Mouse (Mus musculus) intestine, embryonic 14.5 days (tissue): ENCODE results near the gene Wsb2. TPM values are rescaled to one million over a fixed set of nuclear protein-coding genes. Genes with fewer than 3 reads are reported as not detected.
"Not testable (repeated sequence)": the region's sequence is repeated elsewhere in the genome, so short reads cannot be mapped to it uniquely, and the experiment has no call there.

Experiments used
- ATAC-seq: fragments of 200-750 bp; cut with Nextera tagmentation; replicated peaks from 2 replicates; pipeline ENCODE4 v1.8.0; 2017; ENCODE audit warnings: low read depth, moderate number of reproducible peaks, moderate TSS enrichment, moderate library complexity; ENCODE audit not compliant: low FRiP score, low TSS enrichment
- DNase-seq: peaks from one replicate; pipeline ENCODE4 v3.0.0-alpha.2; 2018; ENCODE audit warnings: low spot score
- H3K27ac ChIP-seq: fragments of 300-500 bp; sonication (generic); 2 replicates; pipeline ENCODE4 v1.5.1; 2014; ENCODE audit warnings: low read depth, mild to moderate bottlenecking, control low read depth
- H3K27me3 ChIP-seq: fragments of 300-500 bp; sonication (generic); replicated peaks from 2 replicates; pipeline ENCODE4 v1.6.1; 2014; ENCODE audit warnings: low read length, control low read depth; ENCODE audit not compliant: control insufficient read depth, insufficient read depth
- H3K36me3 ChIP-seq: fragments of 300-500 bp; sonication (generic); 2 replicates; pipeline ENCODE4 v1.6.1; 2014; ENCODE audit warnings: low read length, control low read depth; ENCODE audit not compliant: control insufficient read depth, insufficient read depth
- H3K4me1 ChIP-seq: fragments of 300-500 bp; sonication (generic); replicated peaks from 2 replicates; pipeline ENCODE4 v1.6.1; 2014; ENCODE audit warnings: low read length, control low read depth, mixed read lengths; ENCODE audit not compliant: control insufficient read depth, insufficient read depth
- H3K4me2 ChIP-seq: fragments of 300-500 bp; sonication (generic); 2 replicates; pipeline ENCODE4 v1.6.1; 2014; ENCODE audit warnings: low read length
- H3K4me3 ChIP-seq: fragments of 300-500 bp; sonication (generic); 2 replicates; pipeline ENCODE4 v1.5.1; 2014; ENCODE audit warnings: low read depth, low read length, control low read depth, mixed read lengths
- H3K9ac ChIP-seq: fragments of 300-500 bp; sonication (generic); 2 replicates; pipeline ENCODE4 v1.6.1; 2014; ENCODE audit warnings: mild to moderate bottlenecking, low read length
- H3K9me3 ChIP-seq: fragments of 300-500 bp; sonication (generic); 2 replicates; pipeline ENCODE4 v1.6.1; 2016; ENCODE audit warnings: low read length, control low read depth; ENCODE audit not compliant: control insufficient read depth
- WGBS: fragments of 180-500 bp; shearing (Covaris S2); extraction: QIAGEN DNeasy Blood & Tissue Kit; methylation state at CpG from one replicate; pipeline ENCODE4 v1.1.7; 2014; 5-methylcytosine and 5-hydroxymethylcytosine counted together
- polyA plus RNA-seq: library from polyadenylated mRNA; unstranded; fragments of >200 nt; fragmentation: Nextera tagmentation; extraction: Ambion mirVana; gene quantifications from 2 replicates; pipeline ENCODE4 v1.2.1, GENCODE M21; 2014

The Wsb2 gene
- polyA plus RNA-seq, 1 experiment from 2014 or later: 70.3 TPM

- no peak for DNase-seq
- H3K9ac ChIP-seq: no peak overlapping the region
- no peak for ATAC-seq
- no peak overlapping the region for H3K4me2 ChIP-seq
- H3K4me1 ChIP-seq: no peaks in the 10 kb centered on the region
- H3K4me3 ChIP-seq: no peak overlapping the region
- 88% methylated on average over 10 of the region's 10 CpGs for WGBS
- no peaks in the 10 kb centered on the region for H3K9me3 ChIP-seq
- H3K27ac ChIP-seq: no peak overlapping the region
- H3K27me3 ChIP-seq: no peaks in the 10 kb centered on the region
- peaks cover 92% of the 10 kb centered on the region for H3K36me3 ChIP-seq
Observed at GRCm38 (mm10) chr5:117370592-117370991, 13.5 kb downstream of the Wsb2 start.

- H3K27ac ChIP-seq: no peak overlapping the region
- H3K4me1 ChIP-seq: no peaks in the 10 kb centered on the region
- ATAC-seq (no peak), DNase-seq (no peak)
- H3K4me3 ChIP-seq: no peak overlapping the region
- no peaks in the 10 kb centered on the region for H3K9me3 ChIP-seq
- H3K27me3 ChIP-seq: no peaks in the 10 kb centered on the region
- no peak overlapping the region for H3K9ac ChIP-seq
- WGBS: 92% methylated on average over 9 of the region's 9 CpGs
- no peak overlapping the region for H3K4me2 ChIP-seq
- H3K36me3 ChIP-seq: peaks cover 90% of the 10 kb centered on the region
Observed at GRCm38 (mm10) chr5:117373418-117373817, 16.3 kb downstream of the Wsb2 start.

GRCm38 (mm10) chr5:117374372-117375049 is 17.4 kb downstream of the Wsb2 start:
- 88% methylated on average over 7 of the region's 7 CpGs for WGBS
- Histone ChIP-seq H3K27ac (no peak overlapping the region), H3K27me3 (no peaks in the 10 kb centered on the region), H3K4me3 (no peak overlapping the region), H3K9me3 (no peaks in the 10 kb centered on the region), H3K4me2 (no peak overlapping the region), H3K9ac (no peak overlapping the region), H3K36me3 (peaks cover 90% of the 10 kb centered on the region), H3K4me1 (no peaks in the 10 kb centered on the region)
- ATAC-seq (no peak), DNase-seq (no peak)

- Histone ChIP-seq H3K36me3 (peaks cover 89% of the 10 kb centered on the region), H3K27me3 (no peaks in the 10 kb centered on the region), H3K4me1 (no peaks in the 10 kb centered on the region), H3K9me3 (no peaks in the 10 kb centered on the region), H3K9ac (no peak overlapping the region), H3K27ac (no peak overlapping the region), H3K4me2 (no peak overlapping the region), H3K4me3 (no peak overlapping the region)
- WGBS: 76% methylated on average over 11 of the region's 11 CpGs
- DNase-seq (no peak), ATAC-seq (no peak)
Observed at GRCm38 (mm10) chr5:117376331-117376761, 19.2 kb downstream of the Wsb2 start.

GRCm38 (mm10) chr5:117377731-117378130 is 20.6 kb downstream of the Wsb2 start:
- not testable (repeated sequence) for H3K4me3 ChIP-seq, DNase-seq, ATAC-seq, H3K4me1 ChIP-seq, H3K4me2 ChIP-seq, H3K9ac ChIP-seq, H3K9me3 ChIP-seq, H3K27ac ChIP-seq, H3K27me3 ChIP-seq
- peaks cover 89% of the 10 kb centered on the region for H3K36me3 ChIP-seq
- 89% methylated on average over 14 of the region's 14 CpGs for WGBS

GRCm38 (mm10) chr5:117380199-117380598 is 23.1 kb downstream of the Wsb2 start:
- Histone ChIP-seq H3K27ac (no peak overlapping the region), H3K36me3 (peaks cover 89% of the 10 kb centered on the region), H3K9me3 (no peaks in the 10 kb centered on the region), H3K27me3 (no peaks in the 10 kb centered on the region), H3K4me2 (no peak overlapping the region), H3K4me1 (no peaks in the 10 kb centered on the region), H3K9ac (no peak overlapping the region), H3K4me3 (no peak overlapping the region)
- WGBS: 73% methylated on average over 4 of the region's 4 CpGs
- no peak for DNase-seq
- no peak for ATAC-seq

GRCm38 (mm10) chr5:117381785-117382184 is 24.7 kb downstream of the Wsb2 start:
- DNase-seq (no peak), ATAC-seq (no peak)
- Histone ChIP-seq H3K4me1 (no peaks in the 10 kb centered on the region), H3K4me3 (no peak overlapping the region), H3K27ac (no peak overlapping the region), H3K4me2 (no peak overlapping the region), H3K9me3 (no peaks in the 10 kb centered on the region), H3K9ac (no peak overlapping the region), H3K27me3 (no peaks in the 10 kb centered on the region), H3K36me3 (peaks cover 89% of the 10 kb centered on the region)
- 79% methylated on average over 7 of the region's 7 CpGs for WGBS

- H3K4me1 ChIP-seq: peaks cover 12% of the 10 kb centered on the region; the same call in 1 of the 2 replicates
- ATAC-seq: no peak
- no peak overlapping the region for H3K27ac ChIP-seq
- no peak overlapping the region for H3K4me2 ChIP-seq
- H3K4me3 ChIP-seq: no peak overlapping the region
- H3K9ac ChIP-seq: no peak overlapping the region
- H3K27me3 ChIP-seq: no peaks in the 10 kb centered on the region
- no peaks in the 10 kb centered on the region for H3K9me3 ChIP-seq
- 85% methylated on average over 12 of the region's 12 CpGs for WGBS
- H3K36me3 ChIP-seq: peaks cover 85% of the 10 kb centered on the region
- DNase-seq: no peak
Observed at GRCm38 (mm10) chr5:117383198-117383597, 26.1 kb downstream of the Wsb2 start.

- Histone ChIP-seq H3K9ac (peak overlapping the region; percentile 95), H3K4me3 (peak overlapping the region; percentile 98), H3K27me3 (no peaks in the 10 kb centered on the region), H3K36me3 (peaks cover 39% of the 10 kb centered on the region), H3K4me1 (peaks cover 13% of the 10 kb centered on the region; the same call in 1 of the 2 replicates), H3K4me2 (peak overlapping the region; percentile 61), H3K27ac (peak overlapping the region; percentile 73), H3K9me3 (0 out of 2 replicates have a peak, but pooled peaks cover 4% of the 10 kb centered on the region)
- ATAC-seq (peak; percentile 48), DNase-seq (peak; percentile 73)
- 9% methylated on average over 16 of the region's 16 CpGs for WGBS
Observed at GRCm38 (mm10) chr5:117388296-117388751, 31.2 kb downstream of the Wsb2 start.
